Mouse (Mus musculus): ENCODE measurements around the gene Otp. TPM values are rescaled to one million over a fixed set of nuclear protein-coding genes. Genes with fewer than 3 reads are reported as not detected.

The Otp gene
- total RNA-seq, 2 experiments from 2014 or later, result 0.17 to 0.20 TPM

GRCm38 (mm10) chr13:94912961-94913360 is 37.6 kb downstream of the Otp start:
- intact Hi-C loops (cut with DNase I), result no loop called here
- DNase-seq (ENCODE audit: extremely low spot score in 1 of 2, low spot score in 2 of 2), result peak in 1 of 2 experiments; percentile 1

GRCm38 (mm10) chr13:94915654-94916053 is 40.3 kb downstream of the Otp start:
- intact Hi-C loops (cut with DNase I), result no loop called here
- DNase-seq (ENCODE audit: extremely low spot score in 1 of 2, low spot score in 2 of 2), result no peak

GRCm38 (mm10) chr13:94928086-94928485 is 52.7 kb downstream of the Otp start:
- intact Hi-C loops (cut with DNase I), result no loop called here
- no peak for DNase-seq (ENCODE audit: extremely low spot score in 1 of 2, low spot score in 2 of 2)

Other genes with a start within 250 kb of the Otp start
- gene Tbca, start 86.7 kb upstream of the Otp start, total RNA-seq (2021), result 100 to 1,000 TPM; 206 to 207 TPM
- gene Wdr41, start 100.7 kb downstream of the Otp start, total RNA-seq (2021), result 10 to 100 TPM; 23.9 to 26.6 TPM